Mouse (Mus musculus) fibroblast of lung, adult 2 months (primary cell): ENCODE measurements around the gene Hoxb7.

Experiments used
- DNase-seq: peaks from one replicate; pipeline ENCODE4 v3.0.0-alpha.2; 2011; ENCODE audit warnings: low read depth

Gene Hoxb7

DNA sequence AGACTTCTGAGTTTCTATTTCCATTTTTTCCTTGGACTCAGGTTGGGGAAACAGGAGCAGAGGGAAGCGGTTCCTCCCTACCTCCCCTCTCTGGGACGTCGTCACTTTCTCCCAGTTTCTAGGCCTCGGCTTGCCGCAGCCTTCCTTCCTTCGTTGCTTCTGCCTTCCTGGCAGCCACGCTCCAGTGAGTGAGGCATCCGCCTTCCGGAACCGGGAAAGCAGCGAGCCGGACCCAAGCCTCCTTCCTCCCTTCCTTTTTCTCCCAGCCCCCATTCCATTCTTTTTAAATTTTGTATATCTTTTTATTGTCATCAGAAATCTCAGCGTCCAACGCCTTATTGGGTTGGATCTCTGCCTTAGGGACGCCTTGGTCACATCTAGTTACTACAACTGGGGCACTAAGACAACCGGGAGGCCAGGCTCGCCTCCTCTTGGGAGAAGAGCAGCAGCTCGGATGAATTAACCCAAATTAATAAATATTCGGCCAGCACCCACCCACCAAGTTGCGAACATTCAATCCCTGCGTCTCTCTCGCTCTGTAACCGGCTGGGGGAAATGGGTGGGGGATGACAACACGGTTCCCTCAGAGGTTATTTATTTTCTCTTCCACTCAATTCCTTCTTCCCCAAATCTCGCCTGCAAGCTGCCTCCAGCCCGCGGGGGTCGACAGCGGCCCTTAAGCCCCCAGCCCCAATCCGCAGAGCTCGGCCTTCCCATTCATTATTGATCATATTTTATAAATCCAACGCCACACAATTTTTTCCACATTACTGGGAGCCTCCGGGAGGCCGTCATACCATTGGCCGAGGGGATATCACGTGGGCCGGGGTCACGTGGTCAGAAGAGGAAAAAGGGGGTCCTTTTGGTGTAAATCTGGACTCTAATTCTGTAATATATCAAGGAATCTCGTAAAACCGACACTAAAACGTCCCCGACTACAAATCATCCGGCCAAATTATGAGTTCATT lies at the start of gene Hoxb7:
Hoxb7 (plus strand) TSS at position 853 of the 968 bp plus-strand sequence.
- no peak for DNase-seq

DNA sequence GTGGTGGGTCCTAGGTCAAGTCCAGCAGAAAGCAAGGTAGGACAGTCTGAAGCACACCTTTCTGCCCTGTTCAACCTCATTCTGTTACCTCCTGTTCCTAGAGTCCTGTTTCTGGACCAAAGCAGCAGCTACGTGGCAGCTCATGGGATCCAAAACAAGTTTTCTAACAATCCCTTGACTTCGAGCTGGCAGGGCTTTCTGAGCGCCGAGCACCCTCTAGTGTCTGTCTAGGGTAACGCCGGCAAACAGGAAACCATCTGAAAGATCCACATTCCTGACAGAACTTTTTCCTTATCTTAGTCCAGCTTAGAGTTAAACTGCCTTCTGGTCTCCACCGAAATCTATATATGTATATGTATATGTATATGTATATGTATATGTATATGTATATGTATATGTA lies 46.2 kb upstream of the Hoxb7 start:
- peak; percentile 30 for DNase-seq

DNA sequence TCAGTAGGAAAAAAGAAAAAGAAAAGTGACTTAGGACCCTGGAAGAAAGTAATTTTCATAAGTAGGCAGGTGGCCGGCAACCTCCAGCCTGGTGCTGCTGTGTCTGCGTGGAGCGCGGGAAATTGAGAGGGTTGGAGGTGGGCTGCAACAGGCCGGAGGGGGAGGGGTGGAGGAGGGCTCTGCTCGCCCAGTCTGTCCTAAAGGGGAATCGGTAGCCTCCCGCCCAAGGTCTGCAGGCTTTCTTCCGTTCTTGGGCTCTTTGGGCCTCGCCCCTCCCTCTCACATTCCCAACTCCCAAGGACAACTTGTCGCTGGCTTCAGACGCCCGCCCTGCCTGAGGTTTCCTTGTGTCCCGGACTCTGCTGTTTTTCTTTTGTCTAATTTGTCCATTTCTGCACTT lies 35.5 kb upstream of the Hoxb7 start:
- DNase-seq: no peak

DNA sequence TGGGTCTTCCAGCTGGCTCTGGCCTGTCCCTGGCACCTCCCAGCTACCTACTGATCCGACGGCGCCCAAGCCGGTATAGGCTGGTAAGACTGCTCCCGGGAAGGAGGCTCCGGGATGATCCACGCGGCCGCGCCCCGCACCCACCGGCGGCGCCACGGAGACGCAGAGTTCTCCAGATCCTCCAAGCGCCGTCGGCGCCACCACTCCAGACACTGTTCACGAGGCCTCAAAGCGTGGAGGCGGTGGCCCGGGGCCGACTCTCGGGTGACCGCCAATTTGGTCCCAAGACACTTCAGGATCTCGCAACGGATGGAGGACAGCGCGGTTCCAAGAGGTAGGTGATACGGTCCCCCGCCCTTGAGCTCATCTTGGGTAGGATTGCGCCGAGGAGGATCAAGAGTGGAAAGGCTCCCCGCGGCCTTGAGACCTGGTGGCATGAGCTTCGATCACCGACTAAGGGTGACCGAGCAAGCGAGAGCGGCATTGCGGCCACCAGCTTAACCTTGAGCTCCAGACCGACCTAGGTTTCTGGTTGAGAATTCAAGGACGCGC lies 34.9 kb upstream of the Hoxb7 start:
- no peak for DNase-seq

DNA sequence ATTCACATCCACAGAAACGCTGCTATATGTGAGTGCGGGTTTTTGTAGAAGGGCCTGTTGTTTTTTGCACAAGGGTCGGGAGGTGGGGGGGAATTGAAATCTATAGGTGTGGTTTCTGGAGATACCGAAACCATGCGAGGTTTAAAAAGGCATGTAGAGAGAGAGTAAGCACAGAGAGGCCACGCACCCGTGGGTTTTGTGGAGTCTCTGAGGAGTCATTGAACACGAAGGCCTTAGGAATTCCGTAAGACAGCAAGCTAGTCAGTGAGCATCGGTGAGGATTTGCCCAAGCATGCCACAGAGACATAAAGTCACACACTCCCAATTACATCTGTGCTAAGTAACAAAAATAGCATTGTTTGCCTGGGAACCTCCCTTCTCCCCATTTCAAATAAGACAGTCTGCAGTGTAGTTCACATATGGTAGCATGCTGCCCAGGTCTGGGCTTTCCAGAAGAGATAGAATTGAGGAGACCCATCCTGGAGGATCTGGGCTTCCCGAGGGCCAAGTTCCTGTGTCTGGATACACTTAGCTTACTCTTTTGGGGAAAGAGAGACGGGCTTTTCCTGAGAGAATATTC lies 33.8 kb upstream of the Hoxb7 start:
- no peak for DNase-seq

DNA sequence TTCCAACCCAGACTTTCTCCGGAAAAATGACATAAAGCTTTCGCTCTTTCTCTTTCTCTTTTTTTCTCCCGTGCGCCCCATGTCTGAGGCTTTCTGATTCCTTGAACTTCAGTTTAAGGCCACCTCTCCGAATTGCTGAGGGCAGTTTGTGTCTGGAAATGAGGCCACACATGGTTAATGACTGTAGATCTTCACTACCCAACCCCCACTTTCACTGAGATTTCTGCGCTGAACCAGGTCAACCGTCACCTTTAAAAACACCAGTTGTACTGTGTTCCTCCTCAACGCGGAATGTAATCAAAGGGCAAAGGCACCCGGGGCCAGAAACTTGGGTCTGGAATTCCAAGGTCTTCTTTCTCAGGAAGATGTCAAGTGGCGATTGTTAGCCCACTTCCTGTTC lies 32.2 kb upstream of the Hoxb7 start:
- no peak for DNase-seq

DNA sequence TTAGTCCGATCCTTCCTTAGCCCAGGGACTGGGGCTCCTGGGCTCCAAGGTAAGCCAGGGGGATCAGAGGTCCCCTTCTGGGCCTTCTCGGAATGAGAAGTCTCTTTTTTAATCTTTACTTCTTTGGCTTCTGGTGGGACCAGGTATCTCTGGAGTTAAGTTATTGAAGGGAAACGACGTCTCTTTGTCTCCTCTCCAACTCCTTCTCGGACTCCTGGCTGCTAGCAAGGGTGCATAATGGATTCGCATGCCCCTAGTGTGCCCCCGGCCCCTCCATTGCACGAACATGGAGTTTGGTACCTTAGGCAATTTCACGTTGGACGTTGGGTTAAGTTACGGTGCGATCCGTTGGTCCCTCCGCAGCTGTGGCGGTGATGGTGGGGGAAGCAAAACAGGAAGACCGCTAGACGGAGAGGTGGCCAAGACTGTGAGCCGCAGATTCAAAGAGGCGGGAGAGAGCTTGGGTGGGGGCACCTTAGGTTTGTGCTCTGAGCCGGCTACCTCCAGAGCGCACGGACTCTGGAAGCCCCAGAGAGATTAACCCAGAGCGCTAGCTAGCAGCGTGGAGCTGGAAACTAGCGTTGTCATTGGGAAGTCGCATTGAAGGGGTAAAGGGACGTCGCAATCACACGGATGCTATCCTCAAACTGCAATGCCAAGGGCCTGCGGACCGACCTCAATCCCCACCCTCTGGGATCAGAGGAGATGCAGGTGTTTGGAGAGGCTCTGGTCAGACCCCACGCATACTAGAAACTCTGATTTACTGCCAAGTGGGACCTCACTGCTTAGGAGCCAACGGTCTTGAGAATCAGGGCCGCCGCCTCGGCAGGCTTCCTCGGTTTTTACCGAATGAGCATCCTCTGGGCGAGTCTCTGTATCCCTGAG lies 31.1 kb upstream of the Hoxb7 start:
- DNase-seq: no peak

DNA sequence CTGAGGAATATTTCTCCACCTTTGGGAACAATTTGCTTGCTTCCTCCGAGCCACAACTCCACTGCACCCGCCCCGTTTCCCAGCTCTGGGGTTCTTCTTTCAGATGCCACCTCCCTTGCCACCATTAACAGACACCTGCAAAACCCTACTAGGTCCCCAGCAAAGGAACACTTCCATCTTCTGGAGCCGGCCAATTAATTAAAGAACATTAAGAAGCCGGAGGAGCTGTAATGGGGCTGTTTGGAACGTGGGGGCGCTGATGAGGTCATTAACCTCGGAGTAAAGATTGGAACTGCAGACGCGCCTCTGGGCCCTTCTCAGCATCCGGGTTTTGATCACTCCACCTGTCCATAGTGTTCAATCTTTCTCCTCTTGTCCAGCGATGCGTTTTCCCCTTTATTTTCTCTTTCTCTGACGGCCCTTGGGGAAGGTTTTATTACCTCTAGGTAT lies 30.4 kb upstream of the Hoxb7 start:
- DNase-seq: no peak

DNA sequence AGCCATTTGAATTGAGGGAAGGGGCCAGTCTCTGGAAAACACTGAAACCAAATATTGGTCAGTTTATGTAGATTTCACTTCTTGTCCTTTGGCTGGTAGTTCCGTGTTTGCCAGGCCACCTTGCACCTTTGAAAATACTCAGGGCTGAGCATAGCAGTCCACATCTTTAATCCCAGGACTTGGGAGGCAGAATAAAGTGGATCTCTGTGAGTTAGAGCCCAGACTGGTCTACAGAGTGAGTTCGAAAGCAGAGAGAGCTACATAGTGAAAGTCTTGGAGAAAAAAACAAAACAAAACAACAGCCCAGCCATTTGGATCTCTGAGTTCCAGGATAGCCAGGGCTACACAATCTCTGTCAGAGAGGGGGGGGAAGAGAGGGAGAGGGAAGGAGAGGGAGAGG lies 29.3 kb upstream of the Hoxb7 start:
- no peak for DNase-seq

DNA sequence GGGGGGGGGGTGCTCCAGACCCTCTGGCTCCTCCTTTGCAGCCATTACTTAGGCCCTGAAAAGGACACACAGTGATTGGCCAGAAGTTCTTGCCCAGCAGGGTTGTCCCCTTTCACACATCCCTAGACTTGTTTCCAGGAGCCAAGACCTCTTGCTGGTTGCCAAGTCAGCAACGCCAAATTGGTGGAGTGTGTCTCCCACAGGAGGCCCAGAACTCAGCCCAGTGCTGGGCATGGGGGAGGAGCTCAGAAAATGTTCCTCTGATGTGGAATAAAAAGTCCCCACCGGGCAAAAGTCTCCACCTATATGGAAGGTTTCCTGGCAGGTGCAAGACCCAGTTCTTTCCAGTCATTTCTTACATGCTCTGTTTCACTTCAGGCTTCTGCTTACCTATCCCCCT lies 27.4 kb upstream of the Hoxb7 start:
- no peak for DNase-seq

DNA sequence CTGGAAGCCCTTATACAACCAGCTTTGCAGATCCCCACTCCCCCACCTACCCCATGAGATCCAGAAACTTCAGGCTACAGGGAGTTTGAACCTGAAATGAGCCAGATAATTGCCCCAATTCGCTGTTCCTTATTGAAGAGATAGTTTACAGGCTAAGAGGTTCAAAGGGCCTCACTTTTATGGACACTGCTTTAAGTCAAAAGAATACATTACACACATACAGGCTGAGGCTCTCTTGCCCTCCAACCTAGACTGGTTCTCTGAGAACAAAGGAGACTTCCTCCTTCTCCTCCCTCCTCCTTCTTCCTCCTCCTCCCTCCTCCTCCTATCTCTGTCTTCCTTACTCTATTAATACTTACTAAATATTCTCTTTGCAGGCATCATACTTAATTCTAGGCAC lies 26.9 kb upstream of the Hoxb7 start:
- DNase-seq: no peak

DNA sequence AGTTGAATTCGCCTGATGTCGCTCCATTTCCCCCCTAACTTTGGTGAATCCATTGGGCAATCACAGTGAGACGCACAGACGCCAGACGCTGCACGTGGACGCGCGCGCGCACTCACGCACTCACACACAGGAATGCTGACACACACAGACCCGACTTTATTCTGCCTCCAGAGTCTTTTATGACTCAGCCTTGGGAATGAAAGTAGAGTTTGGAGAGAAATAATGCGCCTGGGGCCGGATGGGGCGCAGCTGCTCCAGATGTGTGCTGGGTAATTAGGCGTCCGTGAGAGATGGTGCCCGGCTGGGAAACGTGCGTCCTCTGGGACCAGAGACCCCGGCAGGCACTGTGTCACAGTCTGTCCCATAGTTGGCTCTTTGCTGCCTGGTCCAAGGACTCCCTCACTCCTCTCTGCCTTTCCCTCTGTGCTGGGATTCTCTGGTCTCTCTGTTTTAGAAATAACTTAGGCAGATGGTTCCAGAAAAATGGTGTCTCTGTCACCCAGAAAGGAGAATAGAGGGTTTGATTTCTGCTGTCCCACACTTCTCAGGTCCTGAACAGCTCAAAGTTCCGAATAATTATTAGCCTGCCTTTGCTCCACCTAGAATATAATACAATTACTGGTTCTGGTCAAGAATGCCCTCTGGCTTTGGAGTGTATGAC lies 26.0 kb upstream of the Hoxb7 start:
- peak; percentile 25 for DNase-seq

DNA sequence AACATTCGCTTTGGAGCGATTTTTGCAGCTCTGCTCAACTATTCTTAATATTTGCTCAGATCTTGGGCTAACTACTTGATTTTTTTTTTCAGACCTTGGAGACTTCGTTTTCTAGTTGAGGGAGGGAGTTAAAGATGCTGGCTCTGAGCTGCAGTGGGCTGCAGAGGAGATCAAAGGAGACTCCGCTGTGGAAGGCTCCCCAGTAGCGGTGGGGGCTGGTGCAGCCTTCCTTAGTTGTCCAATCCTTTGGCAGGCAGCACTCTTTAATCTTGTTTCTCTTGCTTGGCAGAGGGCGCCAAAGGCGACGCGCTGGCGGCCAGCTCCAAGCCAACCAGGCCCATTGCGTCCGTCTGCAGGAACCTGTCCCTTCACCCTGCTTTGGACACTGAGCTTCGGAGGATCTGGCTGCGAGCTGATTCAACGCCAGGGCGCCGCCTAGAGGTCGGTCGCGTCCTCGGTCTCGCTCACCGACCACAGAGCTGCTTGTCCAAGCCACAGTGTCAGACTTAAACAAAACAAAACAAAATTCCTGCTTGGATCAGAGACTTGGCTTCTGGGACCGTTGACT lies 25.0 kb upstream of the Hoxb7 start:
- DNase-seq: no peak

DNA sequence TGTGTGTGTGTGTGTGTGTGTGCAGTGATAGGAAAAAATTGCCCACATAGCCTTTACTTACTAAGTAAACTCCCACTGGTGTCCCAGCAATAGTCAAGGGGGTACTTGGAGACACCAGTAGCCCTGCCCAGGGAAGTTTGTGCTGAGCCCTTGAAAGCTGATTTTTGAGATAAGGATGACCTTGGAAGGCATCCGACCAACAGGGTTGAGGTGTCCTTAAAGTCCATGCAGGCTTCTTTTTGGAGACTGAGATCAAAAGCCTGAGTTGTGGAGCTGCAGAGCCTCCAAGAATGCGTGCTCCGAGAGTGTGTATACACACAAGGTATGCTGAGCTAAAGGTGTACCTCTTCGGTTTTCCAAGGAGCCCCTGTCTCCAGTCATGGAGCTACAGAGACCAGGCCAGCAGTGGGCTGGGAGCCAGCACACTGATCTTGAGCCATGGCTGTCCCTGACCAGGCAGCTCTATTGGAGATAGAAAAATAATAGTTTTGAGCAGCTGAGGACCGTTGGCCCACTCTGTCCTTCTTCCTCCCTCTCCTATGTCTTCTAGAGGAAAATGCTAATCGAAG lies 24.1 kb upstream of the Hoxb7 start:
- DNase-seq: no peak

DNA sequence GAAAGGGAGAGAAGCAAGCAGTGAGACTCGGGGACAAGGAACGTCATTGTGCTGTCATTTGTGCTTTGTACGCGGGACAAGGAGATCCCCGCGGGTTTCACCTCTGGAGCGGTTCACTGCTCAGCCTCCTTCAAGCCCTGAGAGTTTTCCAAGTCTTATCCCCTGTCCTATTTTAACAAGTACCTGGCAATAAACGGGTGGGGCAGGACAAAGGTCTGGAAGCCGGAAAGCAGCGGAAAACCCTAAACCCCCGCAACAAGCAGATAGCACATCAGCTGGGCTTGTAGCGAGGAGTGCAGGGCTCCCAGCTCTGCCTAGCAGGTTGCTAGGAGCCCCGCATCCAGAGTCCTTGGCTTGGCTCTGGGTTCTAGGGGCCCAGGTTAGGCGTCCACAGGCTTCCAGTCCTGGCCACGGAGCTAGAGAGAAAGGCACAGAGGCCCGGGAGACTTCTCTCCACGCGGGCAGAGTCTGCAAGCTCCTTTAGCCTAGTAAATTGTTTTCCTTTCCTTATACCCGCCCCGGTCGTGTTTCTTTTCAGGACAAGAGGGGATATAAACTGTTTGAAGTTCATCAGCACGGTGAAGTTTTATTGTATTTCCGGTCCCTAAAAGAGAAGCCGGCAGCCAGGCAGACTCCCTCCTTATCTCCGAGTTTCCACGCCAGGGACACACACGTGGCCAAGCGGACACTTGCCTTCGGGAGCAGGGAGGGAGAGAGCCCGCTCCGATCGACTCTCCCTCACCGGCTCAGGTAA lies 22.6 kb upstream of the Hoxb7 start:
- DNase-seq: no peak

DNA sequence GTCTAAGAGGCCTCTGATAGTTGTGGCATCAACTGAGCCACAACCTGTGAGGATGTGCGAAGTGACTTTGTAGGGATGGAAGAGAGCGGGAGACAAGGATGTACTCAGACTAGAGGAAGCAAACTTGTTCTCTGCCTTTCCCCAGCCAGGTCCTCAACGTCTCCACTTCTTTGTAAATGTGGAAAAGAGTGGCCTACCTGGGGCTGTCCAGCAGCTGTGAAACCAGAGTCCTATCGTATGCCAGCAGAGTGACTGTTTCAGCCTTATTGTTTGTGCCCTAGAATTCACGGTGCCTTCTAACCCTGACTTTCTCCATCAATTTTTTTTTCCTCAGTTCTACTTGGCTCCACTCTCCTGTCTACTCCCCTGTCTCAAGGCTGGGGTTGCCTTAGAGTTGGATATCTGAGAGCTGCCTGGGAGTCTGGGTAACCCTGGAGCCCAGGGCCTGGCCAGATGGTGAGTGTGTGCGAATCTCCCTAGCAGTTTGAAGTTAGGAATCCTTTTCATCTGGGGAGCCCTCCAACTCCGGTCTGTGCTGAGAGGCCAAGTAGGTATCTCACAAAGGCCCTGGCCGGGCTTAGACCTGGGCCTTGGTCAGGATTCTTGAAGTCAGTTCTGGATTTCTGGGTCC lies 21.9 kb upstream of the Hoxb7 start:
- DNase-seq: no peak

DNA sequence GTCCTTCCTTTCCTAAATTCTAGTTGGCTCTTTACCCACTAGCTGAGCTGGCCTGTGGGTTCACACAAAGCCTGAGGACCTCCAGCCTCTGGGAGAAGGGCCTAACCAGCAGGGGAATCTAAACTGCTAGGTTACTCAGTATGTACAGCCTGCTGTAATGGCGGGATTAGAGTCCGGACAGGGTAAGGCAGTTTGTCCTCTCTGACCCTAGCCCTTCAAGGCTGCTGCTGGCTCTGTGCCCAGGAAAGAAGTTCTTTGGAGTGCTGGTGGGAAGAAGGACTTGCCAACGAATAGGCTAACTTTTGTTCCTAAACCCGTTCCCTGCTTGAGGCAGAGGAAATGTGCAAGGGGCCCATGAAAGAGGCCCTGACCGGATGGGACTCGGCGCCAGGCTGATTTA lies 20.5 kb upstream of the Hoxb7 start:
- DNase-seq: no peak

DNA sequence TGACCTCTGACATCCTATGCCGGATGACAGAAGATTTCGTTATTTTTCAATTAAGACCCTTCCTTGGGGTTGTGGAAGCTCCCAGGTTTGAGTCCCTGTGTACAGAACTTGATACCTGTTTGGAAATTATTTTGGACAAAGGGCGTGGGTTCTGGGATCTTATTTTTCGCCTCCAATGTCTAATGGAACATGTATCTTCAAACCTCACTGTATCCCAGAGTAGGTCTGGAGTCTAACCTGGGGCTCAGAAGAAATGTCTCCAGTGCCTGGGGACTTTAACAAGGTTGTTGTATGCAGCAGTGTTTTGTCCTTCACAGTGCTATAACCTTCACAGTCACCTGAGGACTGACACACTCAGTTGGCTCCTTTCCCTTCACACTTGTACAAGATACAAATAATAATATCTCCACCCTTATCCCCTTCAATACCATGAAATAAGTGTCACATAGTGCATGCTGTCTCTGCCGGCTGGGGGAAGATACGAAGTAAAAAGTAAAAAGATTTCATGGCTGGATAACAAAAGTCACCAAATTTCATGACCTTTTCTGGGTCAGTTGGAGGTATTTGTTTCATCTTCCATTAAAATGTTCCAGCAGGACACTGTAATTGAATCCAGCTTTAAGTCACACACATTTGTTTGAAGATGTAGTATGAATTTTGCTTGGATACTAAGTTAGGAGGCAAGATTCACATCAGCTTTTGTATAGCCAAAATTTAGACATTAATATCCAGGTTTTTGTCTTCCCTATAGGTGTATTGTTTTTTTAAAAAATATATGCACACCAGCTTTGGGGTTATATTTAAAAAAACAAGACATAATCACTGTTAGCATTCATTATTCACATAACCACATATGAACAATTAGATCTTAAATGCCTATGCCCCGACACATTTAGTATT lies 19.2 kb upstream of the Hoxb7 start:
- no peak for DNase-seq
